Mouse (Mus musculus) lung, postnatal 0 days (tissue): ENCODE measurements at regions not wholly inside any gene's neighbourhood (a gene's known extent, or its start where the extent isn't known, plus 50 kb on each side); places are given as distances from the start of the nearest gene placed in this dataset.

ENCODE experiments used
- CTCF ChIP-seq: IDR thresholded peaks from 2 replicates; pipeline ENCODE4 v1.5.1; 2016; ENCODE audit warnings: antibody characterized with exemption, mild to moderate bottlenecking
- EP300 ChIP-seq: IDR thresholded peaks from 2 replicates; pipeline ENCODE4 v1.6.1; 2016; ENCODE audit warnings: antibody characterized with exemption, mild to moderate bottlenecking, control low read depth

- TF ChIP-seq CTCF = no peak
- no peak for TF ChIP-seq EP300
These were observed 156.3 kb upstream of the Klf6 start for GRCm38 (mm10) chr13:5704991-5705390.
